Mouse (Mus musculus): ENCODE results near the gene Notch4. TPM values are rescaled to one million over a fixed set of nuclear protein-coding genes. Genes with fewer than 3 reads are reported as not detected.

Gene Notch4
- total and polyA plus RNA-seq, 3 experiments = 0.25 TPM; not detected in 2

- TF ChIP-seq ZMIZ1 (IDR thresholded peaks at IDR 0.05; ENCODE audit: low read depth, low read length) (no peak), E2F4 (IDR thresholded peaks at IDR 0.05; ENCODE audit: insufficient replicate concordance, low read depth, low read length) (no peak), IRF4 (IDR thresholded peaks at IDR 0.05; ENCODE audit: low read depth, low read length) (no peak), RAD21 (IDR thresholded peaks at IDR 0.05; ENCODE audit: low read depth, low read length) (no peak), EP300 (IDR thresholded peaks at IDR 0.05; ENCODE audit: low read length) (no peak), UBTF (IDR thresholded peaks at IDR 0.05; ENCODE audit: low read depth, low read length) (no peak), PAX5 (IDR thresholded peaks at IDR 0.05; ENCODE audit: low read length) (no peak)
- Histone ChIP-seq H3K4me2 (ENCODE audit: insufficient read depth, low read depth, poor library complexity, severe bottlenecking) (no peak overlapping the region), H3K27ac (ENCODE audit: insufficient read depth, low read depth) (no peak overlapping the region), H3K9me3 (replicated peaks; ENCODE audit: low read length) (peaks cover 14% of the 10 kb centered on the region), H3K4me3 (replicated peaks in 1 of 3; ENCODE audit: low read depth in 2 of 3, low read length in 2 of 3, poor library complexity in 1 of 3) (no peak overlapping the region), H3K9ac (ENCODE audit: insufficient read depth, low read depth) (no peak overlapping the region), H3K79me2 (replicated peaks; ENCODE audit: control insufficient read depth, extremely low read depth, insufficient read depth, poor library complexity, severe bottlenecking) (no peaks in the 10 kb centered on the region), H3K4me1 (ENCODE audit: control insufficient read depth in 1 of 2, insufficient read depth in 2 of 2) (peaks cover 0 to 2% of the 10 kb centered on the region in 2 experiments; a peak in 1 of 4 replicates), H3K27me3 (replicated peaks) (peaks cover 58% of the 10 kb centered on the region), H3K36me3 (replicated peaks in 1 of 2; ENCODE audit: control insufficient read depth in 1 of 2, insufficient read depth in 1 of 2, low read length in 1 of 2) (no peaks in the 10 kb centered on the region)
- dilution Hi-C loops (cut with MboI; ENCODE audit: extremely low pct_ligation_motif_present, extremely low pct_unique_long_range_greater_than_20kb, low sequenced_read_pairs) (no loop called here), in situ Hi-C loops (cut with MboI; ENCODE audit: low pct_ligation_motif_present, low pct_unique_long_range_greater_than_20kb, low sequenced_read_pairs) (loop anchor here (5.0 kb wide), 1 partner anchor 49 kb away; the partner anchor contains the start of gene Egfl8)
- DNase-seq (ENCODE audit: extremely low read depth) = no peak
Measured at GRCm38 (mm10) chr17:34568421-34568820, 4.4 kb downstream of the Notch4 start.

- H3K27ac ChIP-seq (ENCODE audit: insufficient read depth, low read depth) = no peak overlapping the region
- no peak overlapping the region for H3K4me2 ChIP-seq (ENCODE audit: insufficient read depth, low read depth, poor library complexity, severe bottlenecking)
- H3K4me3 ChIP-seq (replicated peaks in 1 of 3; ENCODE audit: low read depth in 2 of 3, low read length in 2 of 3, poor library complexity in 1 of 3) = no peak overlapping the region
- TF ChIP-seq MYC (IDR thresholded peaks at IDR 0.05; ENCODE audit: low read depth, low read length) (no peak), RAD21 (IDR thresholded peaks at IDR 0.05; ENCODE audit: low read depth, low read length) (no peak), BHLHE40 (IDR thresholded peaks at IDR 0.05; ENCODE audit: low read depth, low read length) (no peak), MEF2A (IDR thresholded peaks at IDR 0.05; ENCODE audit: borderline replicate concordance, low read depth, low read length) (no peak), IRF4 (IDR thresholded peaks at IDR 0.05; ENCODE audit: low read depth, low read length) (no peak), USF1 (IDR thresholded peaks at IDR 0.05; ENCODE audit: low read depth, low read length) (no peak), RCOR1 (conservative IDR thresholded peaks at IDR 0.05; ENCODE audit: low read depth, low read length) (no peak), TBP (conservative IDR thresholded peaks at IDR 0.05; ENCODE audit: low read depth, low read length) (no peak), MAZ (IDR thresholded peaks at IDR 0.05; ENCODE audit: low read depth, low read length) (no peak)
- H3K9me3 ChIP-seq (replicated peaks; ENCODE audit: low read length) = peaks cover 14% of the 10 kb centered on the region
- peaks cover 47% of the 10 kb centered on the region for H3K27me3 ChIP-seq (replicated peaks)
- in situ Hi-C loops (cut with MboI; ENCODE audit: low pct_ligation_motif_present, low pct_unique_long_range_greater_than_20kb, low sequenced_read_pairs) (loop anchor here (5.0 kb wide), 1 partner anchor 47 kb away; the partner anchor contains the start of gene Egfl8), dilution Hi-C loops (cut with MboI; ENCODE audit: extremely low pct_ligation_motif_present, extremely low pct_unique_long_range_greater_than_20kb, low sequenced_read_pairs) (no loop called here)
- H3K4me1 ChIP-seq (ENCODE audit: control insufficient read depth in 1 of 2, insufficient read depth in 2 of 2) = peaks cover 0 to 2% of the 10 kb centered on the region in 2 experiments; a peak in 1 of 4 replicates
- H3K9ac ChIP-seq (ENCODE audit: insufficient read depth, low read depth) = no peak overlapping the region
- H3K79me2 ChIP-seq (replicated peaks; ENCODE audit: control insufficient read depth, extremely low read depth, insufficient read depth, poor library complexity, severe bottlenecking) = no peaks in the 10 kb centered on the region
- DNase-seq (ENCODE audit: extremely low read depth) = no peak
- no peaks in the 10 kb centered on the region for H3K36me3 ChIP-seq (replicated peaks in 1 of 2; ENCODE audit: control insufficient read depth in 1 of 2, insufficient read depth in 1 of 2, low read length in 1 of 2)
Measured at GRCm38 (mm10) chr17:34569919-34570318, 5.9 kb downstream of the Notch4 start.
